Mouse (Mus musculus): Measurements from ENCODE around the gene Lin9. TPM values are rescaled to one million over a fixed set of nuclear protein-coding genes. Genes with fewer than 3 reads are reported as not detected.
A peak's percentile ranks its signal among the peaks of the same experiment; 100 is the strongest.

Lin9 gene
- polyA plus RNA-seq, 1 experiment, result 3.3 TPM

DNA sequence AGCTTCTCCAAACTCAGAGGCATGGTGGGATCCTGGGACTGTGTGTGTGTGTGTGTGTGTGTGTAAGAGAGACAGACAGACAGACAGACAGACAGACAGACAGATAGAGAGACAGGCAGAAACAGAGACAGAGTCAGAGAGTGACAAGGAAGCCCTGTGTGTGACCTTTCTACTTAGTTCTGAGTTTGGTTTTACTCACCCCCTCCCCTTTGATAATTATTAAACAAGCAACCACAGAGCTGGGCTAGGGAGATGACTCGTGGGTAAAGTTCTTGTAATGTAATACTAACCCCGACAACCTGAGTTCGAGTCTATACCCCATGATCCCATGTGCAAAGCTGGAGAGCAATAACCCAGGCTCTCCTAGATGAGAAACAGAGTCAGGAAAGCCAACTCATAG lies 66.9 kb downstream of the Lin9 start:
- no peak for DNase-seq (ENCODE audit: low spot score)

DNA sequence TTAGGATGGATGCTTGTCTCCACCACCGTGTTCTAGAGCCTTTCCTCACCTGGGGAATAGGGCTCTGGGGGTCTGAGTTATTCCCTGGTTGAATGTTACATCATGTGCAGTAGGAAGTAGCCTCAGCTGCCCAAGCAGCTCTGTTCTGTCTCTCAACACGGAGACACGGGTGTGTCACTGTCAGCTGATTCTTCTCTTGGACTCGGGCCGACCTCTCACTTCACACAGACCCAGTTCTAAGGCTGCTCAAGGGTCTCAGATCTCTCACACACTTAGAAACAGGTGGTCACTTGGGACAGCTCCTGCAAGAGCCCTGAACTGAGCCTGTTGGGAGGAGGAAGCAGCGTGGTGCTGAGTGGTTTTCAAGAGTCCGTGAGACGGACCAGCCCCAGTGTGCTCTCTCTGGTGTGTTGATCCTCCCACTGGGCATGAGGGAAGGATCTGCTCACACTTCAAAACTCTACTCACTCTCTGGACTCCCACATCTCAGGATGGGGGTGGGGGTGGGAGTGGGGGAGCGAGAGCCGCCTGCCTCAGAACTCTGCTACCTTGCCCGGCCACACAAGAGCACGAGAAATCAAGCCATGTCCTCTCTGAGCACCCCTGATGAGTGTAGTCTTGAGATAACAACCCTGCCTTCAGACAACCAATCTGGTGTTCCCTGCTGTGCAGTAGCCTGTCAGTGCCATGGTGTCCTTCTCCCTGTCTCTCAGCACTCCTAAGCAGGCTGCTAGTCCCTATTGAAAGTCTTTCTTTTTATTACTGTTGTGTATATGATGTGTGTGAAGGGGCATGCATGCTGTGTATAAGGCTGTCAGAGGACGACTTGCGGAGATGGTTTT lies 68.2 kb downstream of the Lin9 start:
- no peak for DNase-seq (ENCODE audit: low spot score)

DNA sequence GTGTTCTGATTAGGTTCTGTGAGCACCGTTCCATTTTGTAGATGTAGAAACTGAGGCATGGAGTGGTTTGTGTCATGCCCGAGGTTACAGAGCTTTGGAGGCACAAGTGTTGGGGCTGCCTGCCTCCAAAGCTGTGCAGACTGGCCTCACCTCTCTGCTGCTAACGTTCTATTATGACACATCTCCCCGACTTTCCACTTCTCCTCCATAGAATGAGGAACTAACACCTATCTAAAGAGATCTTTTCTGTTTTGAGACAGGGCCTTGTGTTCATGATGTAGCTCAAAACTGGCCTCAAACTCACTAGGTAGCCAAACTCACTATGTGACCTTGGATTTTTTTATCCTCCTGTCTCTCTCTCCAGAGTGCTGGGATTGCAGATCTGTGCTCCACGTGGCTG lies 77.8 kb downstream of the Lin9 start:
- no peak for DNase-seq (ENCODE audit: low spot score)

DNA sequence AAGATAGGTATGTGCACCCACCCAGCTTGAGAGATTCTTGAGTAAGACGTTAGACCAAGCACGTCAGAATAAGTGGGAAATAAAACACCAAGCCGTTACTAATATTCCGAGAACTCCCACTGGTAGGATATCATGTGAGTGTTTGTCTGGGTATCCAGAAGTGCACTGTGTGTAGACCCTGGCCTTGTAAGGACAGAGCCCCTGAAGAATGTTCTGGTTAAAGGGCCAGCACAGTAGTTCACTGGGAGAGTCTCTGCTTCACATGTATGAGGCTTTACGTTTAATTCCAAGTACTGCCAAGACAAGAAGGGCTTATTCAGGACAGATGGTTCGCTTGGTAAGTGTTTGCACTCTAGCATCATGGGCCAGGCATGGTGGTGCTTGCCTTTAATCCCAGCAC lies 78.5 kb downstream of the Lin9 start:
- DNase-seq (ENCODE audit: low spot score), result no peak

DNA sequence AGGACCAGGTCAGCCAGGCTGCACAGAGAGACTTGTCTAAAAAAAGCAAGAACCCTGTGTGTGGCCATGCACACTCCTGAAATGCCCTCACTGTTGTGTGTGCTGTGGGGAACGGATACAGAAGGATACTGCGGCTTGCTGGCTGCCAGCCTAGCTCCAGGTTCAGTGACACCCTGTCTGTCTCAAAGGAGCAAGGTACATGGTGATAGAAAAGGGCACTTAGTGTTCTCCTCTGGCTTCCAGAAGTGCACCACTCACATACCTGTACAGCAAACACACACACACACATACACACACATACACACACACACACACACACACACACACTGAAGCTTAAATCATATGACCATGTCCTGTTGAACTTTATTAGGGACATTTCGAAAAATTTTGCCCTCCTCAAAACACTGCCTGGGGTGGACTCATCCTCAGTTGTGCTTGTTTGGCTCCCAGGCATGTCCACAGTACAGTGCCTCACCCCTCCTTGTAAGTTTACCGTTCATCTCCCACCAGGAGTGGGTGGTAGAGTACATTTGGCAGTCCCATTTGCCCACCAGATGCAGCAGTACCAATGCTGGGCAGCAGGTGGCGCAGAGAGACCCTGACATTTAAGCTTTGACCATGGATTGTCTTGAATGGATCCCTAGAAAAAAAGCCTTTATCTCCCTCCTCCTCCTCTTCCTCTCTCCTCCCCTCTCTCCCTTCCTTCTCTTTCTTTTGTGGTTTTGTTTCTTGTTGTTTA lies 79.2 kb downstream of the Lin9 start:
- DNase-seq (ENCODE audit: low spot score), result peak; percentile 62

DNA sequence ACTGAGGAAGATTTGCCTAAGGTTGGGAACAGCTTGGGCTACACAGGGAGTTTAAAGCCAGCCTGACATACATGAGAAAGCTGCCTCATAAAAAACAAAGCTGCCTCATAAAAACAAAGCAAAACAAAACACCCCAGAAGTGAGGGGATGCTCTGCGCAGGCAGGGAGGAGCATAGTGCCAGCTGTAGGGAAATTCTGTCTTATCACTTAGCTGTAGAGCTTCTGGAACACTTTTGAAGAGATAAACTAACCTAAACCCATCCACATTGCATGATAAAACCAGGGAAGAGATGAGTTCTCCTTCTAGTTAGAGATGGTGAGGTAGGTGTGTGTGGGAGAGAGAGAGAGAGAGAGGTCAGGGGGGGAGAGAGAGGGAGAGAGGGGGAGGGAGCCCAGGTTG lies 81.7 kb downstream of the Lin9 start:
- DNase-seq (ENCODE audit: low spot score), result no peak

DNA sequence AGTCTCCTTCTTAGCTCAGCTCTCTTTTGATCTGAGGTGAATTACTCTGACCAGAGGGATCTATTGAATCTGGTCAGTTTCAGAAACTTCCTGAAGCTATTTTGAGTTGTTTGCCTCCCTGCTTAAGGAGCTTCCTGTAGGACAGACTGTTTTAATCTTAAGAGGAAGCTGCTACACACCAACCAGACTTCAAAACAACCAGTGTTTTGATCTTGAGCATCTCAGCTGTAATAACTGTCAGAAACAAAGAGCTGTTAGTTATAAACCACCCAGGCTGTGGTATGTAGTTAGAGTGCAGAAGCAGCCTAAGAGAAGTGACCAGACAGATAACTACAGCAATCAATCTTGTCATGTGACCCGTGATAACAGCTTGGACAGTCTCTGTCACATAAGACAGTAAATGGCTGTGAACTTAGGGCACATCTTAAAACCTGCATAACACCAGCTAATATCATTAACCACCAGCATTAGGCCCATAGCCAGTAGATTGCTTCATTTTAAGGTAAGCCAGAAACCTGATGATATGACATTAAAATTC lies 82.8 kb downstream of the Lin9 start:
- DNase-seq (ENCODE audit: low spot score), result no peak

DNA sequence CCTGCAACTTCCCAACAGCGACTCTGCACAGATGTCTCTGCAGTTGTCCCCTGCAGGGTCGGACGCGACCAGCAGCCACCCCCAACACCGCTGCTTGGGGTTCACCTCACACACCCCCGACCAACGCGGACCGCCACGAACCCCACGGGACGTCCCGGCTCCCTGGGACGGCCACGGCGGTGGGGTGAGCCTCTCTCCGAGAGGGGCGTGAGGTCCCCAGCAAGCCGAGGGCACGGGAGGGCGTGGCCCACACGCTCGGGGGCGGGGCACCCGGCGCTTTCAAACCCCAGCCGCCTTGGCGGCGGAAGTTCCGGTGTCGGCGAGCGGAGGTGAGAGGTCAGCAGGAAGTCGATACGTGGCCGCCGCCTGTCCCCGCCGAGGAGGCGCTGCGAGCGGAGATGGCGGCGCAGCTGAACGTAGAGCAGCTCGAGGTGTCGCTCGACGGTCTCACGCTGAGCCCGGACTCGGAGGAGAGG lies 84.8 kb downstream of the Lin9 start, which contains the start of gene Acbd3:
Gene Acbd3 (plus strand): TSS at position 340 of the 476 bp plus-strand sequence.
- DNase-seq (ENCODE audit: low spot score), result peak; percentile 85

DNA sequence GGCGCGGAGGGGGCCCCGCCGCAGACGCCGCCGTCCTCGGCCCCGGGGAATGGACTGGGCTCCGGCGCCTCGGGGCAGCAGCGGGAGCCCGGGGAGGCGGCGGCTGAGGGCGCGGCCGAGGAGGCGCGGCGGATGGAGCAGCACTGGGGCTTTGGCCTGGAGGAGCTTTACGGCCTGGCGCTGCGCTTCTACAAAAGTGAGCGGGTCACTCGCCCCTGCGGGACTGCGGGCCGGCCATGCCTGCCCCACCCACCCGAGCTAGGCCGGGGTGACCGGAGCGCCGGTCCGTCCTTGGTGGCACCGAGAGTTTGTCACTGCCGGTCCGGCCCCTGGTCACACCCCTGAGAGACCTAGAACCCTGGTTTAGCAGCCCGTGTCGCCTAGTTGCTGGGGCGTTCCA lies 85.2 kb downstream of the Lin9 start:
- no peak for DNase-seq (ENCODE audit: low spot score)

DNA sequence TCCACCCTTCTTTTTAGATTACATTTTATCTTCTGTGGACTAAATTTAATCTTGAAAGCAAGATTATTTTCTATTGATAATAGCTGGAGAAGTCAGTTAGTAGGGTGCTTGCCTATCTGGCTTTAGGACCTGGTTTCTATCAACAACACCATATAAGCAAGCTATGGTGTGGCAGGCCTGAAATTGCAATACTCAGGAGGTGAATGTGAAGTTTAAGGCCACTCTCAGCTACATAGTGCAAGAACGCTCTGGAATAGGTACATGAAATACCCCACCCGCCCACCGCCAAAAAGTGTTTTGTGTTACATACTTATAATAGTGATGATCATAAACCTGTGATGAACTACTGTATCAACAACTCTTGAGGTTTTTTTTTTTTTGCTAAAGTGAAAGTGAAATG lies 88.3 kb downstream of the Lin9 start:
- no peak for DNase-seq (ENCODE audit: low spot score)

Other genes starting within 250 kb of the Lin9 start
- 71.6 and 86.2 TPM in 2 replicates for gene Stum, start 157.6 kb upstream of the Lin9 start, polyA plus RNA-seq (2012; rRNA removed)
- gene Parp1, start 72.2 kb upstream of the Lin9 start, polyA plus RNA-seq (2012; rRNA removed), result 43.7 and 45.7 TPM in 2 replicates
- not detected in 2 replicates for gene Mixl1, start 55.9 kb downstream of the Lin9 start, polyA plus RNA-seq (2012; rRNA removed)
- gene Acbd3, start 84.9 kb downstream of the Lin9 start, polyA plus RNA-seq (2012; rRNA removed), result 35.4 and 36.5 TPM in 2 replicates
- 810 and 870 TPM in 2 replicates for gene H3f3a, start 172.8 kb downstream of the Lin9 start, polyA plus RNA-seq (2012; rRNA removed)
- 18.3 and 19.0 TPM in 2 replicates for gene Sde2, start 210.0 kb downstream of the Lin9 start, polyA plus RNA-seq (2012; rRNA removed)